Mouse (Mus musculus) cerebellum, adult 2 months (tissue): ENCODE measurements around the gene Prkd1. TPM values are rescaled to one million over a fixed set of nuclear protein-coding genes. Genes with fewer than 3 reads are reported as not detected.
A peak's percentile ranks its signal among the peaks of the same experiment; 100 is the strongest.

Experiments
- DNase-seq, 2 experiments: peaks; one replicate each; pipeline ENCODE4 v3.0.0; 2021
- H3K27ac ChIP-seq: fragments of 200-500 bp; 2 replicates; pipeline ENCODE4 v1.5.1; 2012; ENCODE audit warnings: low read length, control low read depth, inconsistent platforms; ENCODE audit not compliant: insufficient read depth
- H3K27me3 ChIP-seq: fragments of 200-500 bp; 2 replicates; pipeline ENCODE4 v1.6.1; 2012; ENCODE audit warnings: inconsistent platforms, mild to moderate bottlenecking, low read length, moderate library complexity; ENCODE audit not compliant: control insufficient read depth, insufficient read depth
- H3K4me1 ChIP-seq: fragments of 200-500 bp; 2 replicates; pipeline ENCODE4 v1.6.1; 2011; ENCODE audit warnings: low read length; ENCODE audit not compliant: control insufficient read depth, insufficient read depth
- H3K4me3 ChIP-seq: fragments of 200-500 bp; replicated peaks from 2 replicates; pipeline ENCODE3; 2011; ENCODE audit warnings: mild to moderate bottlenecking, low read depth, low read length, control low read depth; ENCODE audit not compliant: insufficient read depth
- CTCF ChIP-seq: fragments of 200-500 bp; IDR thresholded peaks from 2 replicates; pipeline ENCODE4 v1.5.1; 2011; ENCODE audit warnings: low read depth, mild to moderate bottlenecking, control low read depth, low read length, moderate library complexity, borderline replicate concordance; ENCODE audit not compliant: insufficient read depth
- POLR2A ChIP-seq: fragments of 200-500 bp; IDR thresholded peaks from 2 replicates; pipeline ENCODE4 v1.6.1; 2011; ENCODE audit warnings: low read length, control low read depth, borderline replicate concordance; ENCODE audit not compliant: insufficient read depth
- WGBS: fragments of 180-500 bp; shearing (Covaris S2); methylation state at CpG from one replicate; pipeline ENCODE4 v1.1.7; 2018; 5-methylcytosine and 5-hydroxymethylcytosine counted together
- polyA plus RNA-seq: library from polyadenylated mRNA; depleted of rRNA; stranded (reverse); fragments of >200 nt; gene quantifications from 2 replicates; pipeline ENCODE4 v1.2.3, GENCODE M21; 2012

The Prkd1 gene
- polyA plus RNA-seq, 1 experiment = 5.4 TPM

GRCm38 (mm10) chr12:50451761-50452160 lies 197.1 kb downstream of the Prkd1 start:
- TF ChIP-seq POLR2A = no peak
- TF ChIP-seq CTCF = no peak
- Histone ChIP-seq H3K27me3 (no peaks in the 10 kb centered on the region), H3K27ac (no peak overlapping the region), H3K4me1 (no peaks in the 10 kb centered on the region), H3K4me3 (no peak overlapping the region)
- 95% methylated on average over 3 of the region's 3 CpGs for WGBS
- no peak for DNase-seq

GRCm38 (mm10) chr12:50436660-50437059 lies 212.2 kb downstream of the Prkd1 start:
- TF ChIP-seq POLR2A = no peak
- no peak for TF ChIP-seq CTCF
- H3K4me3 ChIP-seq = no peak overlapping the region
- no peak overlapping the region for H3K27ac ChIP-seq
- WGBS = 84% methylated on average over 6 of the region's 6 CpGs
- no peaks in the 10 kb centered on the region for H3K27me3 ChIP-seq
- no peak for DNase-seq
- no peaks in the 10 kb centered on the region for H3K4me1 ChIP-seq

- no peak for DNase-seq
- Histone ChIP-seq H3K4me1 (no peaks in the 10 kb centered on the region), H3K27ac (no peak overlapping the region), H3K27me3 (no peaks in the 10 kb centered on the region), H3K4me3 (no peak overlapping the region)
- WGBS = 25% methylated on average over 5 of the region's 5 CpGs
- TF ChIP-seq CTCF = no peak
- no peak for TF ChIP-seq POLR2A
These were observed 218.7 kb downstream of the Prkd1 start for GRCm38 (mm10) chr12:50430129-50430703.

GRCm38 (mm10) chr12:50352404-50352803 lies 296.5 kb downstream of the Prkd1 start:
- WGBS = 8% methylated on average over 11 of the region's 11 CpGs
- Histone ChIP-seq H3K4me3 (no peak overlapping the region), H3K27ac (no peak overlapping the region), H3K27me3 (no peaks in the 10 kb centered on the region), H3K4me1 (no peaks in the 10 kb centered on the region)
- DNase-seq = peak in 1 of 2 experiments; percentile 4
- TF ChIP-seq POLR2A (no peak), CTCF (no peak)

GRCm38 (mm10) chr12:50333182-50333581 lies 315.7 kb downstream of the Prkd1 start:
- H3K4me1 ChIP-seq = no peaks in the 10 kb centered on the region
- DNase-seq = no peak
- WGBS = 20% methylated on average over 4 of the region's 4 CpGs
- no peak for TF ChIP-seq CTCF
- H3K27me3 ChIP-seq = no peaks in the 10 kb centered on the region
- H3K4me3 ChIP-seq = no peak overlapping the region
- no peak overlapping the region for H3K27ac ChIP-seq

GRCm38 (mm10) chr12:50314634-50315033 lies 334.3 kb downstream of the Prkd1 start:
- TF ChIP-seq POLR2A = no peak
- TF ChIP-seq CTCF = peak; percentile 18; the same call in 1 of the 2 replicates
- no peaks in the 10 kb centered on the region for H3K27me3 ChIP-seq
- H3K27ac ChIP-seq = no peak overlapping the region
- DNase-seq = no peak
- no peaks in the 10 kb centered on the region for H3K4me1 ChIP-seq
- H3K4me3 ChIP-seq = no peak overlapping the region

GRCm38 (mm10) chr12:50309276-50309675 lies 339.6 kb downstream of the Prkd1 start:
- H3K4me1 ChIP-seq = no peaks in the 10 kb centered on the region
- H3K27ac ChIP-seq = no peak overlapping the region
- no peak for DNase-seq
- TF ChIP-seq CTCF (no peak), POLR2A (no peak)
- no peak overlapping the region for H3K4me3 ChIP-seq
- H3K27me3 ChIP-seq = no peaks in the 10 kb centered on the region
- WGBS = 80% methylated on average over 3 of the region's 3 CpGs

- TF ChIP-seq CTCF (no peak), POLR2A (no peak)
- DNase-seq = no peak
- Histone ChIP-seq H3K27ac (no peak overlapping the region), H3K4me3 (no peak overlapping the region), H3K4me1 (no peaks in the 10 kb centered on the region), H3K27me3 (no peaks in the 10 kb centered on the region)
- WGBS = 30% methylated on average over 1 of the region's 1 CpGs
These were observed 347.6 kb downstream of the Prkd1 start for GRCm38 (mm10) chr12:50301334-50301733.

- Histone ChIP-seq H3K27me3 (no peaks in the 10 kb centered on the region), H3K4me1 (no peaks in the 10 kb centered on the region), H3K27ac (no peak overlapping the region), H3K4me3 (no peak overlapping the region)
- no peak for DNase-seq
- TF ChIP-seq POLR2A (no peak), CTCF (no peak)
- 43% methylated on average over 2 of the region's 2 CpGs for WGBS
These were observed 352.8 kb downstream of the Prkd1 start for GRCm38 (mm10) chr12:50296067-50296466.
